Mouse (Mus musculus) brain, embryonic 18.5 days (tissue): ENCODE results near the gene Stard9.

ENCODE experiments used
- DNase-seq: peaks from one replicate; pipeline ENCODE4 v3.0.0-alpha.2; 2012; ENCODE audit warnings: low read depth, low spot score

The Stard9 gene

GRCm38 (mm10) chr2:120628886-120629735 lies at the start of gene Stard9:
Stard9 (plus strand) TSS chr2:120629121.
- DNase-seq: peak; percentile 98

- DNase-seq: no peak
These were observed 39.2 kb upstream of the Stard9 start for GRCm38 (mm10) chr2:120589759-120590158.

- DNase-seq: no peak
These were observed 36.7 kb upstream of the Stard9 start for GRCm38 (mm10) chr2:120592227-120592626.

- no peak for DNase-seq
These were observed 31.2 kb upstream of the Stard9 start for GRCm38 (mm10) chr2:120597734-120598133.

- DNase-seq: no peak
These were observed 29.4 kb upstream of the Stard9 start for GRCm38 (mm10) chr2:120599506-120599905.

GRCm38 (mm10) chr2:120606021-120606690 lies 22.8 kb upstream of the Stard9 start:
- DNase-seq: no peak

- peak; percentile 74 for DNase-seq
These were observed 19.8 kb upstream of the Stard9 start, which contains the start of the genes Haus2 and Lrrc57 for GRCm38 (mm10) chr2:120608830-120609723. Haus2 (plus strand) TSS chr2:120609383. Lrrc57 (minus strand) TSS chr2:120609520.

GRCm38 (mm10) chr2:120616279-120617163 lies 12.4 kb upstream of the Stard9 start:
- DNase-seq: no peak

GRCm38 (mm10) chr2:120619538-120619937 lies 9.4 kb upstream of the Stard9 start:
- DNase-seq: no peak

GRCm38 (mm10) chr2:120622920-120623319 lies 6.0 kb upstream of the Stard9 start:
- no peak for DNase-seq

- DNase-seq: no peak
These were observed 650 bp upstream of the Stard9 start for GRCm38 (mm10) chr2:120628076-120628865.

GRCm38 (mm10) chr2:120630246-120630645 lies 1.3 kb downstream of the Stard9 start:
- DNase-seq: no peak

- no peak for DNase-seq
These were observed 1.7 kb downstream of the Stard9 start for GRCm38 (mm10) chr2:120630655-120631054.

GRCm38 (mm10) chr2:120631521-120631920 lies 2.6 kb downstream of the Stard9 start:
- no peak for DNase-seq

- no peak for DNase-seq
These were observed 3.0 kb downstream of the Stard9 start for GRCm38 (mm10) chr2:120631957-120632356.

- no peak for DNase-seq
These were observed 11.9 kb downstream of the Stard9 start for GRCm38 (mm10) chr2:120640835-120641234.

GRCm38 (mm10) chr2:120643836-120644235 lies 14.9 kb downstream of the Stard9 start:
- DNase-seq: no peak

- DNase-seq: no peak
These were observed 17.9 kb downstream of the Stard9 start for GRCm38 (mm10) chr2:120646777-120647176.

GRCm38 (mm10) chr2:120652256-120652924 lies 23.5 kb downstream of the Stard9 start:
- no peak for DNase-seq
